Comparison of ENCODE assay signal across 10 mouse cellular contexts in the genomic region with DNA sequence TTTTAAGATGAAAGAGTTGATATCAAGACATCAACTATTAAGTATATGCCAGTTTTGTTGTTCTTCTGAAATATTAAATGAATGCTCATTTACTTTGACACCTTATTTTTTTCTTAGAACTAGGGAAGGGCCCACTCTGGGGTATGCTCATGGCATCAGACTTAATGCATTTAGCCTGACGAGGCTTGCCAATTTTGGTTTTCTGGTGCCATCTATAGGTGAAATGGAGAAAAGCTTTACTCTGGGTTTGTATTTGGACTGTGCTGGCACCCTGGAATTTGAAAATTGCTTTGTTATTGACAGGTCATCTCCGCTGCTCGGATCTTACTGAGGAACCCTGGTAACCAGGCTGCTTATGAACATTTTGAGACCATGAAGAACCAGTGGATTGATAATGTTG. TPM values are rescaled to one million over a fixed set of nuclear protein-coding genes. Genes with fewer than 3 reads are reported as not detected.
DNase-seq lines count a peak whose midpoint lies in the region; ATAC-seq and TF ChIP-seq lines count a peak whose summit lies in the region.
"Had no signal": no experiment of that assay in that cellular context is flagged by ENCODE, and none has a peak within 500 bp of the region (broad histone marks: within the 10 kb centered on the region; RNA-seq: fewer than 3 reads in every experiment).

No protein-coding gene starts in this region.

- no peaks in the 10 kb centered on the region for H3K36me3 ChIP-seq in hindbrain, embryonic 11.5 days (ENCODE audit: control insufficient read depth, insufficient read depth, low read length)
- H3K36me3 ChIP-seq in hindbrain, embryonic 10.5 days = peaks cover 69% of the 10 kb centered on the region
- peaks cover 75% of the 10 kb centered on the region for H3K36me3 ChIP-seq in limb, embryonic 14.5 days (ENCODE audit: control insufficient read depth, insufficient read depth, low read length)

- ATAC-seq in hindbrain, embryonic 11.5 days (ENCODE audit: low FRiP score) = no peak
- ATAC-seq in common myeloid progenitor, adult 5-6 weeks (replicated peaks; ENCODE audit: low read depth, poor library complexity, severe bottlenecking) = peak; percentile 83
- ATAC-seq in limb, embryonic 14.5 days (ENCODE audit: low FRiP score, low read depth) = no peak

- no peak overlapping the region for H3K27ac ChIP-seq in hindbrain, embryonic 11.5 days (ENCODE audit: low read depth, low read length)
- H3K27ac ChIP-seq in hindbrain, embryonic 10.5 days = no peak overlapping the region
- H3K27ac ChIP-seq in limb, embryonic 14.5 days (replicated peaks; ENCODE audit: low read depth, low read length) = no peak overlapping the region
- H3K27ac ChIP-seq: embryonic facial prominence, embryonic 13.5 days; limb, embryonic 13.5 days had no signal

- H3K9me3 ChIP-seq in hindbrain, embryonic 11.5 days (ENCODE audit: control insufficient read depth, low read length) = no peaks in the 10 kb centered on the region
- no peaks in the 10 kb centered on the region for H3K9me3 ChIP-seq in hindbrain, embryonic 10.5 days
- no peaks in the 10 kb centered on the region for H3K9me3 ChIP-seq in limb, embryonic 14.5 days (ENCODE audit: control insufficient read depth, low read length)
- H3K9me3 ChIP-seq: embryonic facial prominence, embryonic 13.5 days; limb, embryonic 13.5 days had no signal

- H3K9ac ChIP-seq in hindbrain, embryonic 11.5 days (ENCODE audit: low read depth, low read length) = no peak overlapping the region
- no peak overlapping the region for H3K9ac ChIP-seq in limb, embryonic 14.5 days (ENCODE audit: low read depth, low read length, severe bottlenecking)
- H3K9ac ChIP-seq: embryonic facial prominence, embryonic 13.5 days; limb, embryonic 13.5 days had no signal

- no peak overlapping the region for H3K4me2 ChIP-seq in hindbrain, embryonic 11.5 days (replicated peaks; ENCODE audit: low read depth, low read length)
- H3K4me2 ChIP-seq in limb, embryonic 14.5 days (replicated peaks; ENCODE audit: low read depth, low read length, severe bottlenecking) = no peak overlapping the region
- H3K4me2 ChIP-seq: embryonic facial prominence, embryonic 13.5 days; limb, embryonic 13.5 days had no signal

- TF ChIP-seq POLR2A in limb, embryonic 14.5 days (IDR thresholded peaks at IDR 0.05; ENCODE audit: borderline replicate concordance, extremely low read depth, insufficient read depth, insufficient read length) = no peak

- H3K4me1 ChIP-seq in hindbrain, embryonic 11.5 days (replicated peaks; ENCODE audit: control insufficient read depth, insufficient read depth, low read length) = no peaks in the 10 kb centered on the region
- no peaks in the 10 kb centered on the region for H3K4me1 ChIP-seq in hindbrain, embryonic 10.5 days (replicated peaks)
- H3K4me1 ChIP-seq in limb, embryonic 14.5 days (ENCODE audit: control insufficient read depth, insufficient read depth, low read length) = no peaks in the 10 kb centered on the region
- H3K4me1 ChIP-seq: embryonic facial prominence, embryonic 13.5 days; limb, embryonic 13.5 days had no signal

- DNase-seq in hindbrain, embryonic 11.5 days (ENCODE audit: low spot score) = peak; percentile 60
- DNase-seq in hindbrain, embryonic 10.5 days (ENCODE audit: low spot score) = no peak
- peak; percentile 21 for DNase-seq in thymus, postnatal 14 days
- DNase-seq in thymus, postnatal 4 days = no peak
- DNase-seq in limb, embryonic 14.5 days (ENCODE audit: low spot score) = peak; percentile 38
- no peak for DNase-seq in right cerebral cortex, postnatal 4 days
- DNase-seq in right cerebral cortex, postnatal 14 days = no peak

- no peaks in the 10 kb centered on the region for H3K27me3 ChIP-seq in hindbrain, embryonic 11.5 days (ENCODE audit: control insufficient read depth, insufficient read depth, low read length)
- H3K27me3 ChIP-seq in hindbrain, embryonic 10.5 days (ENCODE audit: insufficient read depth, poor library complexity, severe bottlenecking) = no peaks in the 10 kb centered on the region
- H3K27me3 ChIP-seq in limb, embryonic 14.5 days (ENCODE audit: control insufficient read depth, insufficient read depth, low read length) = no peaks in the 10 kb centered on the region
- H3K27me3 ChIP-seq: embryonic facial prominence, embryonic 13.5 days; limb, embryonic 13.5 days had no signal

- WGBS in hindbrain, embryonic 11.5 days = 56% methylated on average over 3 of the region's 3 CpGs
- 50% methylated on average over 3 of the region's 3 CpGs for WGBS in hindbrain, embryonic 10.5 days
- WGBS in limb, embryonic 14.5 days = 53% methylated on average over 3 of the region's 3 CpGs

- no peak overlapping the region for H3K4me3 ChIP-seq in hindbrain, embryonic 11.5 days (ENCODE audit: low read depth, low read length)
- no peak overlapping the region for H3K4me3 ChIP-seq in hindbrain, embryonic 10.5 days
- H3K4me3 ChIP-seq in limb, embryonic 14.5 days (replicated peaks; ENCODE audit: low read length) = no peak overlapping the region
- H3K4me3 ChIP-seq: embryonic facial prominence, embryonic 13.5 days; limb, embryonic 13.5 days had no signal

RNA-seq across cellular contexts. Expression of a gene that starts 33.3 kb away (rescaled TPM):
- polyA plus RNA-seq in hindbrain, embryonic 11.5 days (2014; fragmentation: Nextera tagmentation; extraction: Ambion mirVana) = 135 and 138 TPM in 2 replicates
- 99.0 and 110 TPM in 2 replicates for polyA plus RNA-seq in hindbrain, embryonic 10.5 days (2016; fragmentation: Nextera tagmentation; extraction: Ambion mirVana)
- total RNA-seq in common myeloid progenitor, adult 5-6 weeks (2017) = 52.1 and 64.5 TPM in 2 replicates
- 73.9 and 76.4 TPM in 2 replicates for polyA plus RNA-seq in limb, embryonic 14.5 days (2012; rRNA removed)
- 77.7 and 86.6 TPM in 2 replicates for polyA plus RNA-seq in limb, embryonic 14.5 days (2014; fragmentation: Nextera tagmentation; extraction: Ambion mirVana)

RNA-seq across cellular contexts. Expression of a gene that starts 33.4 kb away (rescaled TPM):
- 107 and 108 TPM in 2 replicates for polyA plus RNA-seq in hindbrain, embryonic 11.5 days (2014; fragmentation: Nextera tagmentation; extraction: Ambion mirVana)
- 115 and 146 TPM in 2 replicates for polyA plus RNA-seq in hindbrain, embryonic 10.5 days (2016; fragmentation: Nextera tagmentation; extraction: Ambion mirVana)
- 90.6 and 197 TPM in 2 replicates for total RNA-seq in common myeloid progenitor, adult 5-6 weeks (2017)
- polyA plus RNA-seq in limb, embryonic 14.5 days (2012; rRNA removed) = 49.8 and 55.6 TPM in 2 replicates
- polyA plus RNA-seq in limb, embryonic 14.5 days (2014; fragmentation: Nextera tagmentation; extraction: Ambion mirVana) = 140 and 142 TPM in 2 replicates

Comparison
In these comparisons a context has a peak if more than half of its experiments do, and no peak if none do; other contexts are left out.
1. DNase-seq: peak in hindbrain, embryonic 11.5 days (single experiment), thymus, postnatal 14 days (single experiment) and limb, embryonic 14.5 days (single experiment); none in hindbrain, embryonic 10.5 days (single experiment), thymus, postnatal 4 days (single experiment), right cerebral cortex, postnatal 4 days (single experiment) and right cerebral cortex, postnatal 14 days (single experiment).